Mouse (Mus musculus) small intestine, adult 2 months (tissue): ENCODE measurements around the gene Tmem127.

Source experiments
- CTCF ChIP-seq: fragments of 200-500 bp; IDR thresholded peaks from 2 replicates; pipeline ENCODE4 v1.5.1; 2012; ENCODE audit warnings: low read depth, mild to moderate bottlenecking, control low read depth, inconsistent platforms, low read length, moderate library complexity, mixed read lengths; ENCODE audit not compliant: insufficient replicate concordance, insufficient read length; ENCODE audit errors: extremely low read depth
- POLR2A ChIP-seq: fragments of 200-500 bp; IDR thresholded peaks from 2 replicates; pipeline ENCODE4 v1.6.1; 2012; ENCODE audit warnings: low read depth, mild to moderate bottlenecking, control low read depth, inconsistent platforms, low read length, moderate library complexity

DNA sequence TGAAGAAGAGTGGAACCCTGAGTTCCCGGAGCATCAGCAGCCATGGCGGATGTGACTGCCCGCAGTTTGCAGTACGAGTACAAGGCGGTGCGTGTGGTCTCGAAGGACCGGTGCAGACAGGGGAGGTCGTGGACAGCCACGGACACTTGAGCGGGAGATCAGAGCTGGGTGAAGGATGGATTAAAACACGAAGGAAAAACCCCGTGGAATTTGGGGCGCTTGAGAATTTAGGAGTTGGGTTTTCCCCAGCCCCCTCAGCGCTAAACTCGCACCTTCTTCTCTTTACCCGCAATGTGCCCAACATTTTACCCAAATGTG is 39.3 kb upstream of the Tmem127 start:
- no peak for TF ChIP-seq POLR2A
- no peak for TF ChIP-seq CTCF
